Mouse (Mus musculus) midbrain, embryonic 15.5 days (tissue): Measurements from ENCODE around the gene Rab7b. TPM values are rescaled to one million over a fixed set of nuclear protein-coding genes. Genes with fewer than 3 reads are reported as not detected.

Experiments used
- ATAC-seq: fragments of 200-750 bp; cut with Nextera tagmentation; replicated peaks from 2 replicates; pipeline ENCODE4 v1.8.0; 2017; ENCODE audit warnings: moderate TSS enrichment
- H3K27ac ChIP-seq: fragments of 300-500 bp; sonication (generic); 2 replicates; pipeline ENCODE4 v1.5.1; 2015; ENCODE audit warnings: mild to moderate bottlenecking, inconsistent platforms
- H3K27me3 ChIP-seq: fragments of 300-500 bp; sonication (generic); replicated peaks from 2 replicates; pipeline ENCODE4 v1.6.1; 2015; ENCODE audit warnings: inconsistent platforms
- H3K36me3 ChIP-seq: fragments of 300-500 bp; sonication (generic); replicated peaks from 2 replicates; pipeline ENCODE4 v1.6.1; 2015; ENCODE audit warnings: inconsistent platforms
- H3K4me1 ChIP-seq: fragments of 300-500 bp; sonication (generic); 2 replicates; pipeline ENCODE4 v1.6.1; 2015; ENCODE audit warnings: inconsistent platforms
- H3K4me2 ChIP-seq: fragments of 300-500 bp; sonication (generic); 2 replicates; pipeline ENCODE4 v1.6.1; 2015; ENCODE audit warnings: inconsistent platforms, mild to moderate bottlenecking, moderate library complexity
- H3K4me3 ChIP-seq: fragments of 300-500 bp; sonication (generic); 2 replicates; pipeline ENCODE4 v1.5.1; 2015; ENCODE audit warnings: mild to moderate bottlenecking, inconsistent platforms
- H3K9ac ChIP-seq: fragments of 300-500 bp; sonication (generic); 2 replicates; pipeline ENCODE4 v1.6.1; 2015; ENCODE audit warnings: mild to moderate bottlenecking, inconsistent platforms
- H3K9me3 ChIP-seq: fragments of 300-500 bp; sonication (generic); 2 replicates; pipeline ENCODE4 v1.6.1; 2016; ENCODE audit warnings: inconsistent platforms
- WGBS: fragments of 180-500 bp; shearing (Covaris S2); methylation state at CpG from one replicate; pipeline ENCODE4 v1.1.7; 2015; ENCODE audit warnings: mixed read lengths; 5-methylcytosine and 5-hydroxymethylcytosine counted together
- polyA plus RNA-seq: library from polyadenylated mRNA; unstranded; fragments of >200 nt; fragmentation: Nextera tagmentation; extraction: Ambion mirVana; gene quantifications from 2 replicates; pipeline ENCODE4 v1.2.1, GENCODE M21; 2015

The Rab7b gene
- polyA plus RNA-seq, 1 experiment from 2014 or later: 1.1 TPM

DNA sequence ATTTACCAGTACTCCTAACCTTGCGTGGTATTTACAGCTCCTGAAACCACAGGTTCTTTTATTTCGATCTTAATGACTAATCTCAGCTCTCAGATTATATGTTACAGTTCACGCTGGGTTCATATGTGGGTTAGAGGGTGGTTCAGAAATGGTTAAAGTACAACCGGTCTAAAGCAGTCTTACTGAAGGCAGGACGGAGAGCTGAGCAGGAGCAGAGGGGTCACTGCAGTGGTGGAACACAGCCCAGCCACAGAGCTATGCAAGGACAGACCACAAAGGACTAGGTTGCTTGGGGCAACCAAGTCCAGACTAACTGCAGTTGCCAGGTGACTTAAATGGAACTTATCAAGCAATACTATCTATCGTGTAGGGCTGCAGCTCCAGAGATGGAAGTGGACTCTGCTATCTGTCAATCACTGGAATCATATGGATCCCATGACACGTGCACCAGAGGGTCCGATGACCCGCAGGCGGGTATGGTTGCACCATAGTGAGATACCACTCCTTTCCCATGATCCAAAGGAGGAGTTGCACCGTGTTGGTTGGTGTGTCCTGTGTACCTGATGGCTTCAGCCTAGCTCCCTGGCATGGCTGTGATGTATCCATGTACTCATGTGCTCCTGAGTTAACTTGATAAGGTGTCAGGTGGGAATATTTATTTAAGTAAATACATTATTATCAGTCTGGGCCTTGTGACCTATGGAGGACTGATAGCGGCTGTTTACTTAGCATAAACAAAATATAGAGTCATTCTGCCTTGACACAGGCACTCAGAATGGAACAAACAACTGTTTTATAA is 42.3 kb downstream of the Rab7b start:
- H3K4me3 ChIP-seq: no peak overlapping the region
- H3K9me3 ChIP-seq: no peaks in the 10 kb centered on the region
- no peak overlapping the region for H3K27ac ChIP-seq
- no peaks in the 10 kb centered on the region for H3K4me1 ChIP-seq
- WGBS: 86% methylated on average over 12 of the region's 12 CpGs
- no peak overlapping the region for H3K4me2 ChIP-seq
- ATAC-seq: no peak
- H3K9ac ChIP-seq: no peak overlapping the region
- H3K27me3 ChIP-seq: no peaks in the 10 kb centered on the region
- H3K36me3 ChIP-seq: no peaks in the 10 kb centered on the region

DNA sequence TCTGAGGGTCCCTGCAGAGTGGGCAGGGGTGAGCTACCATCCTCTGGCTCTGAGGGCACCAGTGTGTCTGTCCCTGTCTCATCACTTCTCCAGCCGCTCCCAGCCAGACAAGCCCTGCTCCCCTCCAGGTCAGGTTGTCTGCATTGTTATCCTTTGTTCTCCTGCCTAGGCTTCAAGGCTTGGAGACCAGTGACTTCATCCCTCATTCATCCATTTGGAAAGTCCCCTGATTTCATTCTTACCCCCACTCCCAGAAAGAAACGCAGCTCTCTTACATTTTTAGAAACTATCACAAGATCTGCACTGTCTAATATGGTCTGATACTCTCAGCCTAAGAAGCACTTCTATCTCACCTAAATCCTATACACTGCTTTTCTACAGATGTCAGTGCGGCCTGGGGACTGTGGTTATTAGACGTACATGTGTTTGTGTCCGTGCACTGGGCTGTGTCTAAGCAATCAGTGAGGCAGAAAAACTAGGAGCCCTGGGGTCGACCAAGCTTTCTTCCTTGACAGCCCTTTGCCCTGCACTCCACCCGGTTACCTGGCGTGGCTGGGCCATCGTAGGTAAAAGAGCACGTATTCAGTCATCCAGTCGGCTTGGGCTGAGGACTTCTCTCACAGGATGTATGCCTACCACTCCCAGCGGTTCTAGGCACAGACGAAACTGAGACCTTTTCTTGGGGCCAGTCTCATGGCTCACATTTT is 45.1 kb downstream of the Rab7b start:
- ATAC-seq: no peak
- no peaks in the 10 kb centered on the region for H3K4me1 ChIP-seq
- H3K27me3 ChIP-seq: no peaks in the 10 kb centered on the region
- H3K27ac ChIP-seq: no peak overlapping the region
- no peak overlapping the region for H3K4me3 ChIP-seq
- H3K4me2 ChIP-seq: no peak overlapping the region
- H3K9ac ChIP-seq: no peak overlapping the region
- WGBS: 38% methylated on average over 13 of the region's 13 CpGs
- no peaks in the 10 kb centered on the region for H3K9me3 ChIP-seq
- H3K36me3 ChIP-seq: no peaks in the 10 kb centered on the region

DNA sequence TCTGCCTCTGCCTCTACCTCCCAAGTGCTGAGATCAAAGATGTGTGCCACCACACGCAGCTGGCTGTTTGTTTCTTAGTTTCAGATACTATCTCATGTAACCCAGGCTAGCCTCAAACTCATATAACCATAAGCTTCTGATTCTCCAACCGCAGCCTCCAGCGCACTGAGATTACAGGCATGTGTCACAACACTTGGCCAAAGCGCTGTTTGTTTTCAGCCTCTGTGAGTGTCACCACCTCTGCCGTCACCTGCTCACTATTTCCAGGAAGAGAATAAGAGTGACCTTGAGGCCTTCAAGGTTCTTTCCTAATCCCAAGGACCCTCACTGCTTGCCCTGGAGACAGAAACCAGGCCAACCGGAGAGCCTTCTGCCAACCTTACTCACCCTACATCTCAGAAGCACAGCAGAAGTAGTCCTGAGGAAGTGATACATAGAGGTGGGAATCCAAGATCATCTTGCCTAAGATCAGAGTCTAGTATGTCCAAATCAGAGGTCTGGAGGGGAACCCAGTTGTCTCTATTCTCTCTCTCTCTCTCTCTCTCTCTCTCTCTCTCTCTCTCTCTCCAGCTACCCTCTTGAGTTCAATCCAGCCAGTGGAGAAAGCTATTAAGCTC is 46.3 kb downstream of the Rab7b start:
- H3K27me3 ChIP-seq: no peaks in the 10 kb centered on the region
- WGBS: 93% methylated on average over 6 of the region's 6 CpGs
- no peak overlapping the region for H3K4me2 ChIP-seq
- H3K9ac ChIP-seq: no peak overlapping the region
- H3K4me1 ChIP-seq: no peaks in the 10 kb centered on the region
- no peak overlapping the region for H3K27ac ChIP-seq
- no peak for ATAC-seq
- no peaks in the 10 kb centered on the region for H3K9me3 ChIP-seq
- no peak overlapping the region for H3K4me3 ChIP-seq
- no peaks in the 10 kb centered on the region for H3K36me3 ChIP-seq

DNA sequence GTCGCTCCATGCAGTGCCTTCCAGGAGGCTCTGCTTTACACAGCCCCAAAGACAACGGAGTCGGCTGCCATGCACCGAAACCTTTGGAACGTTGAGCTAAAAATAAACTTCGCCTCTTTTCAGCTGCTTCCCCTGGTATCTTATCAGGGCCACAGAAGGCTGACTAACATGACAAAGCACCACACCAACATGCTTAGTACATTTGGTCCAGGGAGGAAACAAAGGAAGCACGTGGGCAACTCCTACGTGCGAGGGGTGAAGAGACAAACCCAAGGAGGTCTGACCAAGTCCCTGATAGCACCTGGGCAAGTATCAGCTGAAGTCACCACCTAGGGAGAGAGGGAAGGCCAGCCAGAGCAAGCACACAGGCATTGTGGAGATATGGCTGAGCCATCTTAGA is 48.0 kb downstream of the Rab7b start:
- H3K27me3 ChIP-seq: no peaks in the 10 kb centered on the region
- no peak overlapping the region for H3K4me2 ChIP-seq
- H3K27ac ChIP-seq: no peak overlapping the region
- H3K9me3 ChIP-seq: no peaks in the 10 kb centered on the region
- 88% methylated on average over 9 of the region's 9 CpGs for WGBS
- ATAC-seq: no peak
- no peak overlapping the region for H3K9ac ChIP-seq
- no peaks in the 10 kb centered on the region for H3K4me1 ChIP-seq
- H3K4me3 ChIP-seq: no peak overlapping the region
- H3K36me3 ChIP-seq: no peaks in the 10 kb centered on the region

DNA sequence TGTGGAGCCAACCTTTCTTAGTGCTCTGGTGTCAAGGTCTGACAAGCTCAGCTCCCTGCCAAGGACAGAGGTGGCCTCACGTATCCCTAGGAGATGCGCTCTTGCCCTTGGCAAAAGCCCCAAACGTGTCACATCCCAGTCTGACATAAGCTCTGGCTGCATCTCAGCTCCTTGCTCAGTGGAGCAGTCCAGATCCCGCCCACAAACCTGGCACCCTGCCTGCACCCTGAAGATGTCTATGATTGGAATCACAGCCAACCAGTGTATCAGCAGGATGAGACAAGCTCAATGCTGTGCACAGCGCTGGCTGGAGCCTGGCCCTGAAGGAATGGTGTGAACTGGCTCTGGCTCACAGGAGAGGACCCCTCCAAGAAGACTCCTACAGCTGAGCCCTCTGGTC is 48.8 kb downstream of the Rab7b start:
- H3K27ac ChIP-seq: no peak overlapping the region
- H3K27me3 ChIP-seq: no peaks in the 10 kb centered on the region
- H3K4me2 ChIP-seq: no peak overlapping the region
- no peak overlapping the region for H3K4me3 ChIP-seq
- WGBS: 61% methylated on average over 5 of the region's 5 CpGs
- no peaks in the 10 kb centered on the region for H3K36me3 ChIP-seq
- no peaks in the 10 kb centered on the region for H3K4me1 ChIP-seq
- ATAC-seq: no peak; the same call in 1 of the 2 replicates
- no peak overlapping the region for H3K9ac ChIP-seq
- no peaks in the 10 kb centered on the region for H3K9me3 ChIP-seq

DNA sequence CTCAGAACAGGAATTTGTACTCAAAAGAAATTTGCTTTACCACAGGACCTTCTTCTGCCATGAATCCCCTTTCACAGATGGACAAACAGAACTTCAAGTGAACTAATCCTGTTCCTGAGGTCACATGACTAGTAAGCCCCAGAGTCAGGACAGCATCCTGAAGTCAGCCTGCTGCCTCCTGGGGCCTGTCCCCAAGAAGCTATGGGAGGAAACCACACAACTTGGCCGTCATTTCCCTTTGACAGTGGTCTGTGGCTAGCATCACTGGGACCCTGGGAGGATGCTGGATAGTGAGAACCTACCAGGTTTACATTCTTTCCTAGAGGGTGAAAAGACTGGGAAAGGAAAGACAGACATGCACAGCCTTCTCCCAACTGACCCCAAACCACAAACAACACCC is 50.3 kb downstream of the Rab7b start:
- 93% methylated on average over 1 of the region's 1 CpGs for WGBS
- H3K27me3 ChIP-seq: no peaks in the 10 kb centered on the region
- no peak overlapping the region for H3K4me3 ChIP-seq
- H3K4me1 ChIP-seq: no peaks in the 10 kb centered on the region
- H3K27ac ChIP-seq: no peak overlapping the region
- H3K4me2 ChIP-seq: no peak overlapping the region
- no peaks in the 10 kb centered on the region for H3K9me3 ChIP-seq
- no peak for ATAC-seq
- no peaks in the 10 kb centered on the region for H3K36me3 ChIP-seq
- no peak overlapping the region for H3K9ac ChIP-seq

DNA sequence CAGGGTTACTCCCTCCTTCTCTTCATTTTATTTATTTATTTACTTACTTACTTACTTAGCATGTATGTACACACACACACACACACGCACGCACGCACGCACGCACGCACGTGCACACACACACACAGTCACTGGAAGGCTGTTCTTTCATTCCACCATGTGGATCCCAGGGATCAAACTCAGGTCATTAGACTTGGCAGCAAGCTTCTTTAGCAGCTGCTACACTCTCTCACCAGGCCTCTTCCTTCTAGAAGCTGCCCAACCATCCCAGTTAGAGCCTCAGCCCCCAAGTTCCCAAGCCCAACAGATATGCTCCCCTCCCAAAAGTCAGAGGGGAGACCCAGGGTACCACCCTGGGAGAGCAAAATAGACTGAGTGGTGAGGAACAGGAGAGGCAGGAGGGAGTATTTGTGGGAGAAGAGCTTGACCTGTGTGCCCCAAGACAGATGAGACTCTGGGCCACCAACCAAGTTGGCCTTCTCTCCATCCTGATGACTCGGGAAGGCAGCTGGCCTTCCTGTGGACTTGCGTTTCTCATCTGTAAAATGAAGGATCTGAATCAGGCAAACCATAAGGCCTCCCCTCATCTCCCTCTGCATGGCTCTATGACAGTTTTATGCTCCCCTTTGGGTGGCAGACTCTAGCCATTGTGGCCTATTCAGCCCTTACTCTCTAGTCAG is 51.1 kb downstream of the Rab7b start:
- no peak for ATAC-seq
- H3K4me3 ChIP-seq: no peak overlapping the region
- no peaks in the 10 kb centered on the region for H3K9me3 ChIP-seq
- H3K36me3 ChIP-seq: no peaks in the 10 kb centered on the region
- no peaks in the 10 kb centered on the region for H3K4me1 ChIP-seq
- WGBS: 91% methylated on average over 9 of the region's 9 CpGs
- H3K4me2 ChIP-seq: no peak overlapping the region
- no peak overlapping the region for H3K9ac ChIP-seq
- H3K27me3 ChIP-seq: no peaks in the 10 kb centered on the region
- no peak overlapping the region for H3K27ac ChIP-seq

DNA sequence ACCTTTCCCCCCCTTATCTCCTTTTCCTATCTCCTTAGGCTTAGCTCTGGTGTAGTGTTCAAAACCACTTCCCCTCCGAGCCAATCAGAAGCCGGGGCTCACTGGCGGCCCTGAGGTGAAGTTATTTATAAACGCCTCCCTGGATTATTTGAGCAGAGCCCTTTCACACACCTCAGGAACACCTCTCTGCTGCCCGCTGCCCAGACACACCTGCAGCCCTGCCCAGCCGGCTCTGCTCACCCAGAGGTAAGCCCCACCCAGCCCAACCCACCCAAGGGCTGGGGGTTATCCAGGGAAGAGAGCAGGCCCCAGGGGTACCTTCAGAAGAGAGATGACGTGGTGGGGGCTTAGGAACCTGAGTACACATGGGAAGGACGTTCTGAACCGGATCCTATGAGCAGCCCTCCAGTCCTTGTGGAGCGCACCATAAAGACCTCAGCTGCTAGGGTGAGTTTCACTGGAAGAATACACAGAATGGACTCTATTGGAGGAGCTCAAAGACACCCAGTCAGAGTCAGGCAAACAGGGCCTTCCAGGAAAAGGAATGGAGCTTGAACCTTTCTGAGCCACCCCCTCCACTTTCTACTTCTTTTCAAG is 55.5 kb downstream of the Rab7b start, which contains the start of gene Slc26a9:
Gene Slc26a9 (plus strand): TSS at position 155 of the 597 bp plus-strand sequence.
- Histone ChIP-seq H3K36me3 (no peaks in the 10 kb centered on the region), H3K27me3 (no peaks in the 10 kb centered on the region), H3K4me2 (no peak within 1 kb of the TSS), H3K9ac (no peak within 1 kb of the TSS), H3K27ac (no peak within 1 kb of the TSS), H3K4me3 (no peak within 1 kb of the TSS), H3K9me3 (no peaks in the 10 kb centered on the region), H3K4me1 (no peaks in the 10 kb centered on the region)
- ATAC-seq: no peak
- WGBS: 77% methylated on average over 10 of the region's 10 CpGs

DNA sequence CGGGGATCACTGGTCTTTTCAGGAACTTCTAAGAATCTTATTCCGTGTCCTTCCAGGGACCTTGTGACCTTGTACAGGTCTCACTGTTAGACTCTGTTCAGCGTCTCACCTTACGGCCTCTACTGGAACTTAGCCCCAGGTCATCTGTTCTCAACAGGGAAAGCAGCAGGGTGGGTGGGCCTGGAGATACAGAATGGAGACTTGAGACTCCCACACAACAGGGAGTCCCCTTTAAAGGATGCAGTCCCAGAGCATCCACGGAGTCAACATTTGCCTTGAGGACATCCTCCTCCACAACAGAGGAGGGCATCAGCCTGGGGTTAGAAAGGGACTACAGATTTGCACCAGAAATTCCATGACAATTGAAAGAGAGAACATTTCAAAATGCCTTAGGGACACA is 56.9 kb downstream of the Rab7b start:
- Histone ChIP-seq H3K4me3 (no peak overlapping the region), H3K27ac (no peak overlapping the region), H3K36me3 (no peaks in the 10 kb centered on the region), H3K9ac (no peak overlapping the region), H3K27me3 (no peaks in the 10 kb centered on the region), H3K4me2 (no peak overlapping the region), H3K9me3 (no peaks in the 10 kb centered on the region), H3K4me1 (no peaks in the 10 kb centered on the region)
- 62% methylated on average over 5 of the region's 5 CpGs for WGBS
- ATAC-seq: no peak

DNA sequence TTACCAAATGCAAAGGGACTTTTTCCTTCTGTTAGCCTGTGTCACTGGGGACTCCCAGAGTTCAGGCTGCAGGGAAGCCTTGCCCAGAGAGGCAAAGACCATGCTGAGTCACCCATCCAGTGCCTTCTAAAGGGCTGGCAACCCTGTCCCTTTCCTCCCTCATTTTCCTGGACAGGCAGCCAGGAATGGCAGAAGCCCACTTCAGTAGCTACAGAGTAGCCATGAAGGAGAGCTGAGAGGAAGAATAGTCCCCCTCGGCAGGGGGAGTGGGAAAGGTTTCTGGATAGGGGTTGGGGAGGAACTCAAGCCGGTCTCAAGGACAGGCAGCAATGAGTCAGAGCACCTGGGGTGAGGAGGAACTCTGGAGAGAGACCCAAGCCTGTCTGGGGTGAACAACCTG is 59.3 kb downstream of the Rab7b start:
- Histone ChIP-seq H3K9ac (no peak overlapping the region), H3K9me3 (no peaks in the 10 kb centered on the region), H3K4me2 (no peak overlapping the region), H3K27ac (no peak overlapping the region), H3K4me3 (no peak overlapping the region), H3K4me1 (no peaks in the 10 kb centered on the region), H3K36me3 (no peaks in the 10 kb centered on the region), H3K27me3 (no peaks in the 10 kb centered on the region)
- no peak for ATAC-seq
- WGBS: 51% methylated on average over 2 of the region's 2 CpGs

DNA sequence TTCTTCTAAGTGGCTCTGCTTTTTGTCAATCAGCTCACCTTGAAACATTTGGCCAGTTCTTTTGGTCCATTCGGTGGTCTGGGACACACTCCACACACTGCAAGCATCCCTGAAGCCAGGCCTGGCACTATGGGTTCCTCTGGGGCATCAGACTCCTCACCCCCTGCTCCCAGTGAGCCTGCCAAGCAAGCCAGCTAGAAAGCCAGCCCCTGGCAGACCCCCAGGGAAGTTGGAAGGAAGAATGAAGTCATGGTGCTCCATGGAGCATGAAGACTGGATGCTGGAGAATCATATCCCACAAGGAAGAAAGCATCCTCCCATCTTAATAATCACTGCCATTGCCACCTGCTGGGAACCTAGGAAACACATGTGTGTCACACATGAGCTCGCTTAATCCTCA is 60.1 kb downstream of the Rab7b start:
- Histone ChIP-seq H3K4me1 (no peaks in the 10 kb centered on the region), H3K27me3 (no peaks in the 10 kb centered on the region), H3K36me3 (no peaks in the 10 kb centered on the region), H3K9ac (no peak overlapping the region), H3K27ac (no peak overlapping the region), H3K4me2 (no peak overlapping the region), H3K9me3 (no peaks in the 10 kb centered on the region), H3K4me3 (no peak overlapping the region)
- no peak for ATAC-seq
- WGBS: 88% methylated on average over 2 of the region's 2 CpGs
